Mouse (Mus musculus) left cerebral cortex, postnatal 14 days (tissue): ENCODE results near the gene Isg20l2. TPM values are rescaled to one million over a fixed set of nuclear protein-coding genes. Genes with fewer than 3 reads are reported as not detected.
A peak's percentile ranks its signal among the peaks of the same experiment; 100 is the strongest.

Experiments used
- DNase-seq, 2 experiments: peaks; one replicate each; pipeline ENCODE4 v3.0.0; 2021 to 2022; ENCODE audit warnings: low spot score in 2 of 2, mixed read lengths in 1 of 2
- intact Hi-C: fragments of 180-260 bp; cut with DNase I; formaldehyde crosslinking; loops from one replicate; pipeline ENCODE4 v1.15.1; 2025
- total RNA-seq, 2 experiments: library from RNA; stranded (reverse); gene quantifications; 2 replicates each; pipeline ENCODE4 v1.2.3; 2021

The Isg20l2 gene
- total RNA-seq, 2 experiments from 2014 or later, result 14.3 to 15.2 TPM

- intact Hi-C loops, result loop anchor here (2.0 to 5.0 kb wide), 2 partner anchors 16 to 101 kb away; no protein-coding TSS in a partner anchor
- peak in 1 of 2 experiments; percentile 36 for DNase-seq
These were observed 40.9 kb downstream of the Isg20l2 start, which contains the start of gene Nes for GRCm38 (mm10) chr3:87970939-87971488. TSS of gene Nes (plus strand) at chr3:87971078.

DNA sequence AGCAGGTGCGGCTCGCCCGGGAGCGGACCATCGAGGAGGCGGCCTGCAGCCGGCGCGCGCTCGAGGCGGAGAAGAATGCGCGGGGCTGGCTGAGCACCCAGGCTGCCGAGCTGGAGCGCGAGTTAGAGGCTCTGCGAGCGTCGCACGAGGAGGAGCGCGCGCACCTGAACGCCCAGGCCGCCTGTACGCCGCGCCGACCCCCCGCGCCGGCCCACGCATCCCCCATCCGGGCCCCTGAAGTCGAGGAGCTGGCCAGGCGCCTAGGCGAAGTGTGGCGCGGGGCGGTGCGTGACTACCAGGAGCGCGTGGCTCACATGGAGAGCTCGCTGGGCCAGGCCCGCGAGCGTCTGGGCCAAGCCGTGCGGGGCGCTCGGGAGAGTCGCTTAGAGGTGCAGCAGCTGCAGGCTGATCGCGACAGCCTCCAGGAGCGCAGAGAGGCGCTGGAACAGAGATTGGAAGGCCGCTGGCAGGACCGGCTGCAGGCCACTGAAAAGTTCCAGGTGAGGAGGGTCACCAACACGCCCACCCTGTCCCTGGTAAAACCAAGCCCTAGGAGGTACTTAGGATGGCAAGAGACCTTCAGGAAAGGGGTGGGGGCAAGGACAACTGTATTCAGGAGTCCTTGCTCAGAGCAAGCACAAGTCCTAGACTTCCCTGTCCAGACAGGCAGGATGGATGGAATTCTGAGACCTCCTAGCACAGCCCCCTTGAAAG, 41.5 kb downstream of the Isg20l2 start:
- intact Hi-C loops, result loop anchor here (2.0 to 5.0 kb wide), 2 partner anchors 15 to 101 kb away; no protein-coding TSS in a partner anchor
- no peak for DNase-seq

DNA sequence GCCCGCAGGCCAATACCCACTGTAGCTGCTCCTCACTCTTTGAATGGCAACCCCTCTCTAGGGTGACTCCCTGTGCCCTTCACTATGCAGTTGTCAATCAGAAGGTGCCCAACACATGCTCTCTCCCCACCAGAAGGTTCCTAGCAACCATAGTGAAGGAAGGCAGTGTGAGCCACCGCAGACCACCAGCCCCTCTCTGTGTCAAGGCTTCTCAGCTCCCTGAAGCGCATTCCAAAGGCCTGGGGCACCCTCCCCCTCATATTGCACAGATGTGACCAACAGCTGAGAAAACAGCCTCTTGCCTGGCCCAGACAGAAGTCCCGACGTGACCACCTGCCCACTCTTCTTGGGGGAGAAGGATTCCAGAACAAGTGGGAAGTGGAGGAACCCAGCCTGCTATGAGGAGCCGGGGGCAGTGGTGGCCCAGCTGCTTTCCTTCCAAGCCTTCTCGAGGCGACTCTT, 42.1 kb downstream of the Isg20l2 start:
- DNase-seq, result no peak
- intact Hi-C loops, result loop anchor here (5.0 kb wide), 1 partner anchor 100 kb away; no protein-coding TSS in a partner anchor

DNA sequence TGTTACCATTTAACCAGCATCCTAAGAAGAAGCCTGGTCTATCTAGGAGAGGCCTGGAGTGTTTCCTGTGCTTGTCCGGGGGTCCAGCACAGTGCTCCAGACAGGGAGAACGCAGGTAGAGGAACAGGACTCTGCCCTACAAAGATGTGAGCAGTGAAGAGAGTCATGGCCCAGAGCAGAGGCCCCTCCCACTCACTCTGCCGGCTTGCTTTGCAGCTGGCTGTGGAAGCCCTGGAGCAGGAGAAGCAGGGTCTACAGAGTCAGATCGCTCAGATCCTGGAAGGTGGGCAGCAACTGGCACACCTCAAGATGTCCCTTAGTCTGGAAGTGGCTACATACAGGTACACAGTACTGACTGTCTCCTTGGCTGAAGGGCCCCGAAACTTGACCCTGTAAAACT, 42.7 kb downstream of the Isg20l2 start:
- intact Hi-C loops, result loop anchor here (5.0 kb wide), 1 partner anchor 100 kb away; no protein-coding TSS in a partner anchor
- no peak for DNase-seq

DNA sequence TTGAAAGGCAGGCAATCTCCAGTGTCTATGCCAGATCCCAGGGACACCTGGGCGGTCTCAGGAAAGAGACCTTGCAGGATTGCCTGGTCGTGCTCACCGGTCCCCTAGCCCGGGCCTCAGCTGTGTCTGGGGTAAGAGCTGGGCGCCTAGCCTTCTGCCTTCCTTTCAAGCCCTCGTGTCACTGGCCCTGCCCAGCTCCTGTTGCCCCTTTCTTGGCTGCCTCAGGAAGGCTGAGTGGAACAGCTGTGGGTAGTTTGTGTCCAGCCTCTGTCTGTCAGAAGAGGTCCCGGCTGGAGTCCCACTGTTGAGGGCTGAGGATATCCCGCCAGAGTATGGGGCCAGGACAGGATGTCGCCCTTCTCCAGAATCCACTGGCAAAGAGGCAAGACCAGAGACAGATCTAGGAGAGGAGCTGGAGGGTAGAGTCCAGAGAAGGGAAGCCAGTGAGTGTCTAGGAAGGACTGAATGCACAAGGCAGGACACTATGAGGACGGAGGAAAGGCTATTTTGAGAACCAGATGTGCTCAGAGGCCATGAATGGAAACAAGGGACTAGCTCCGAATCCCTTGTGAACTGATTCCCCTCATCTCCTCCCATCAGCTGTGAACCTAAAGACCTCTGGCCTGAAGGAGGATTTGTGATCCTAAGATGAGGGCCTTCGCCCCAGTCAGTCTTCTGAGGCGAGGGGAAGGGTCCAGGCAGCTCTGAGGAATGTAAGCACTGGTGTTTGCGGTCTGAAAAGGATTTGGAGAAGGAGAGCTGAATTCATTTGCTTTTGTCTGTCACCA, 43.7 kb downstream of the Isg20l2 start:
- intact Hi-C loops, result loop anchor here (5.0 kb wide), 1 partner anchor 99 kb away; no protein-coding TSS in a partner anchor
- DNase-seq, result no peak

DNA sequence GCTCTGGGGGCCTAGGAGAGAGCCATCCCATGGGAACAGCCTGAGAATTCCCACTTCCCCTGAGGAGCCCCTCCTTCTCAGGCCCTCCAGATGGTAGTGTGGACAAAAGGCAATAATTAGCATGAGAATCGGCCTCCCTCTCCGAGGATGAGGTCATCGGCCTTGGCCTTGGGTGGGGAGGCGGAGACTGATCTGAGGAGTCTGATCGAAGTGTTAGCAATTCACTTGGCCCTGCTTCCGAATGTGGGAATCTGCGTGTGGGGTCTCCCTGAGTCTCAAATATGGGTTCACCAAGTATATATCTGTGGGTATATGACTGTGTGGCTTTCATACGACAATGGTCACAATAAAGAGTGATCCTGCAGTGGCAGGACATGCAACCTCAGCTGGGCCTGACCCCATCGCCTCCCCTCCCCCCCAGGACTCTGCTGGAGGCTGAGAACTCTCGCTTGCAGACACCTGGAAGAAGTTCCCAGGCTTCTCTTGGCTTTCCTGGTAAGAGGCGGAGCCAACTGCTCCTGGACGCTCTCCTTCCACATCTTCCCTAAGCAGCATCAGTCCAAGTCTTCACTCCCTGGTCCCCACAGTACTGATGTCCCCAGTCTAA, 44.4 kb downstream of the Isg20l2 start:
- intact Hi-C loops, result loop anchor here (5.0 kb wide), 1 partner anchor 98 kb away; no protein-coding TSS in a partner anchor
- DNase-seq, result no peak

DNA sequence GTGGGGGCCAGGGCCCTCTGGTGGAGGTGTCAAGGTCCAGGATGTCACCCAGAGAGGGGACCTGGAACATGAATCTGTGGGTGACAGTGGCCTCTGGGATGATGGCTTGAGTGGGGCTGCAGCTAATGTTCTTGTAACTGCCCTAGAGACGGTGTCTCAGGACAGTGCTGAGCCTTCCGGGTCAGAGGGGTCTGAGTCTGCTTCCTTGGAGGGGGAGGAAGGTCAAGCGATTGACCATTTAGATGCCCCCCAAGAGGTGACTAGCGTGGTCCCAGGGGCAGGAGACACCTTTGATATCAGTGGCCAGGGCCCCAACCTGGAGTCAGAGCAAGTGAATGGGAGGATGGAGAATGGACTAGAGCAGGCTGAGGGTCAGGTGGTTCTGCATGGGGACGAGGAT, 49.4 kb downstream of the Isg20l2 start:
- DNase-seq, result no peak
- intact Hi-C loops, result no loop called here

- intact Hi-C loops, result loop anchor here (10.0 kb wide), 1 partner anchor 45 kb away; the partner anchor contains the start of genes Isg20l2 and Rrnad1
- DNase-seq, result no peak
These were observed 50.0 kb downstream of the Isg20l2 start for GRCm38 (mm10) chr3:87980085-87980484.

GRCm38 (mm10) chr3:87980728-87981127, 50.6 kb downstream of the Isg20l2 start:
- intact Hi-C loops, result loop anchor here (10.0 kb wide), 1 partner anchor 46 kb away; the partner anchor contains the start of genes Isg20l2 and Rrnad1
- DNase-seq, result no peak

GRCm38 (mm10) chr3:87981214-87981760, 51.2 kb downstream of the Isg20l2 start:
- intact Hi-C loops, result loop anchor here (10.0 kb wide), 1 partner anchor 46 kb away; the partner anchor contains the start of genes Isg20l2 and Rrnad1
- DNase-seq, result no peak

DNA sequence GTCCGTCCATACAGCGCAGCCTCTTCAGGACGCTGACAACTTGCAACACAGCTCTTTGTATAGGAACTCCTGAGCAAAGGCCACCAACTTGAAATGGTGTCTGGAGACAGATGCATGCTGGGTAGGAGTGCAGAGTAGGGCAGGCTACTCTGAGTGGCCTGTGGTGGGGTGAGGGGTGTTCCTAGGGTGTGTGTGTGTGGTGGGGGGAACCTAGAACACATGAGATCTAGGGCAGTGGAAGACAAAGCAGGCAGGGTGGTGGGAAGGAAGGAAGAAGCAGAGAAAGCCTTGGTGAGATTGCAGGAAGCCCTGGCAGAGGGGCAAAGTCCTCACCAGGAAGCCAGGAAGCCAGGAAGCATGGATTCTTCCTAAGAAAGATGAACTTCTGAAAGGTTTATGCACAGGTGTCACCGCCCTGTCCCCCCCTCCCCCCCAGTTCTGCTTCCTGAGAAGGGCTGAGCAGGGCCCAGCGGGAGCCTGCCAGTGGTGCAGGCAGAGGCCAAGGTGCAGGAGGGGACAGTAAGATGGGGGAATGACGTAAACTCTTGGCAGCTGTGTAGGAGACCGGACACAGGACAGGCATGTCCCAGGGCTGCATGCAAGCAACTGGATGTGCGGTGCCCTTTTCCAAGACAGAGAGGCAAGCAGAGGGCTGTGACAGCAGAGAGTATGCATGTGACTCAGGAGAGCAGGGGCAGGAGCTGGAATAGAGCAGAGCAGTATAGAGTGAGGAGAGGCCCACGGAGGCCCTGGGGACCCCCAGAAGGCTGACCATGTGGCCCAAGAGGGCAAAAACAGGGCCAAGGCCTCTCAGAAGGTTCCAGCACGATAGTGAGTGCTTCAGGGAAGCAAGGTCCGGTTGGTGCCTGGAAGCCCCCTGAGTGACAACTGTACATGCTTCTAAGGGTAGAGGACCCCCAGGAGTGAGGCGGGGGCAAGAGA, 52.1 kb downstream of the Isg20l2 start:
- intact Hi-C loops, result loop anchor here (10.0 kb wide), 1 partner anchor 47 kb away; the partner anchor contains the start of genes Isg20l2 and Rrnad1
- DNase-seq, result no peak

DNA sequence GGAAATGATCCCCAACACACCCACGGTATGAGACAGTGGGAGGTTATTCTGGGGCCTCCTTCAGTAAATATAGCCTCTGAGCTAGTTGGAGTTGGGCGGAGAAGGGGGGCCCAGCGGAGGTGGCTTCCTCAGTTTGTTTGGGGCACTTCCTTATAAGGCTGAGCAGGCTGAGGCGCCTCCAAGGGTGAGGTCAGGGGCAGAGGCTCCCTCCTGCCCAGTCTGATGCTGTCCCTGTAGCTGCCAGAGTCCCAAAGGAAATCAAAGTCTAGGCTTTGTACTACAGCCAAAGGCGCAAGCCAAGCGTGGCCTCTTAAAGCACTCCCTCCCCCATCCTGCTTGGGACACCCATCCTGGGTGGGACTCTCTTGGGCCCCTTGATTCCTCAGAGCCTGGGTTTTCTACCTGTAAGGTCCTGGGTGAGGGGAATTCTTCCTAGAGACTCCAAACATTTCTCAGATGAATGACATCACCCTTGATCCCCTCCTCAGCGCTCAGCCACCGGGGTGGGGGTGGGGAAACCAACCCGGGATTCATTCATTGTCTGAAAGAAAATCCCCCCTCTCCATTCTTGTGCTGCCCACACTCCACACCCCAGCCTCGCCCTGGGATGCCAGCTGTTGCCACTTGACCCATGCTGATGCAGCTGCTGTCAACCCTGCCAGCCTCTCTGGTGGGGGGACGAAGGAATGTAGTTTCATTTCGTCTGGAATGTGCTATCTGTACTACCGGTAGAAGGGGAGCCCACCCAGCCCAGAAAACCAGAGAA, 52.9 kb downstream of the Isg20l2 start:
- DNase-seq, result no peak
- intact Hi-C loops, result loop anchor here (10.0 kb wide), 1 partner anchor 48 kb away; the partner anchor contains the start of genes Isg20l2 and Rrnad1

GRCm38 (mm10) chr3:87983627-87984026, 53.5 kb downstream of the Isg20l2 start:
- intact Hi-C loops, result loop anchor here (10.0 kb wide), 1 partner anchor 49 kb away; the partner anchor contains the start of genes Isg20l2 and Rrnad1
- DNase-seq, result no peak

DNA sequence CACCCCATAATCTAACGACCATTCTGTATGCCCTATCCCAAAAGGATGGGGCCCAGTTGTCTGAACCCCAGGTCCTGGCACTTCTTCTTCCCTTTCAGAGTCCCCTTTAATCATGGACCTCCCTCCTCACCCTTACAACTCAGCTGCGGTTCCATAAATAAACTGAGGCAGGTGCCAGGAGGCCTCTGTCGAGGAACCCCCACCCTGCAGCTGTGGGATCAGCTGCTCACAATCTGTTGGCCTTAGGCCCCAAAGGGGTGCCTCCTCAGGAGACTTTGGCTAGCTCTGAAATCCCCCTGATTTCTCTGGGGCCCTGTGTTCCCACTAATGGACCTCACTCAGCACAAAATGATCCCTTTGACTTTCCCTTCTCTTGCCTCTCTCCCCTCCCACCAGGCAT, 54.0 kb downstream of the Isg20l2 start:
- intact Hi-C loops, result loop anchor here (10.0 kb wide), 1 partner anchor 49 kb away; the partner anchor contains the start of genes Isg20l2 and Rrnad1
- DNase-seq, result no peak

- intact Hi-C loops, result loop anchor here (2.0 to 10.0 kb wide), 2 partner anchors 15 to 51 kb away; partner anchors contain the start of genes Isg20l2, Nes and Rrnad1
- DNase-seq, result no peak
These were observed 55.6 kb downstream of the Isg20l2 start for GRCm38 (mm10) chr3:87985505-87986320.

DNA sequence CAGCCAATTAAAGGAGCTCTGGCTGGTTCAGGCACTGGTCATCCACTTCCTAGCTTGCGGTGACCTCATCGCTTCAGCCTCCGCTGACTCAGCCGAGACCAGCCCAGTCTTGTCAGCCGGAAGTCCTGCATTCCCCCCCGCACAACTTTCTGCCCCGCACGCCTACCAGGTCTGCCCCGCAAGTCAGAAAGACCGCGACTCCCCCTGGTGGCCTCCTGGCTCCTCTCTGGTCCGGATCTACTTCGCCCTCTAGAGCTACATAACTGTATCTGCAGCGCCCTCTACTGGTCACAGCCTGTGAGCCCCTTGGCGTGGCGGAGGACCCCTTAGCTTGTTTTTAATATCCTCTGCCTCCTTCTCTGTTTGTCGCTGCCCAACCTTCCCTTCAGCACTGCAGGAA, 56.8 kb downstream of the Isg20l2 start:
- intact Hi-C loops, result loop anchor here (2.0 to 10.0 kb wide), 2 partner anchors 16 to 52 kb away; partner anchors contain the start of genes Isg20l2, Nes and Rrnad1
- peak; percentile 94 to 98 for DNase-seq
